Mouse (Mus musculus) testis, adult 2 months (tissue): ENCODE data around the gene Bmper.

Experiments
- CTCF ChIP-seq: fragments of 200-500 bp; IDR thresholded peaks from 2 replicates; pipeline ENCODE4 v1.5.1; 2012; ENCODE audit warnings: low read depth, mild to moderate bottlenecking, inconsistent platforms, low read length, moderate library complexity; ENCODE audit not compliant: control insufficient read depth, insufficient read depth, insufficient replicate concordance
- POLR2A ChIP-seq: fragments of 200-500 bp; IDR thresholded peaks from 2 replicates; pipeline ENCODE4 v1.6.1; 2012; ENCODE audit warnings: low read depth, mild to moderate bottlenecking, inconsistent platforms, low read length, moderate library complexity; ENCODE audit not compliant: control insufficient read depth

DNA sequence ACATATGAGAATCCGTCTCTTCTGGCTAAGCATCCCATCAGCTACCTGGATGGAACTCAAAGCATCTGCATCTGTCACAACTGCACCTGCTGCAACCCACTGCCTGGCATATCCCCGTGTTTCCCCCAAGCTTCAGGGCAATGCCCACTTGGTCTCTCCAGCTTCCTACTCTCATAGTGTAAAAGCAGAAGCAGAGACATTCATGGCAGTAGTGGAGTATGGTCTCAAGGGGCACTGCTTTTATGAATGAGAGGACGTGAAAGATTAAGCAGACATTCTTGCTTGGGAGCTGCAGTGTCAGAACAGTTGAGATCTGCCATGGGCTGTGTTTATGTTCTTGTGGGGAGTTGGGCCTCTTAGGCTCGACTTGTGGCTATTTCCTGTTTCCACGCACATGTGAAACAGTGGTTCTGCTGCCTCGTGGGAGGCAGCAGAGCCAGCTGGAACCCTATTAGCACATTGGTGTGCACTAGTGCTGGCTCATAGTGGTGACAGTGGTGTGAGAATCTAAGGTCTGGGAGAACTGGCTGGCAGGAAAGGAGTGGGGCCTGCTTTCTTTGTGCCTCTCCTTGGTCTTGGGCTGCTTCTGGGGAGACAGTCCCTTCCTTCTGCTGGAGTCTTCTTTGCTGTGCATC lies 12.6 kb downstream of the Bmper start:
- TF ChIP-seq POLR2A (no peak), CTCF (no peak)
